Mouse (Mus musculus) E14TG2a.4 (cell line): ENCODE measurements around the gene Ctns.

Experiments
- CTCF ChIP-seq: conservative IDR thresholded peaks from 2 replicates; pipeline ENCODE4 v1.5.1; 2014; ENCODE audit warnings: low read length
- NANOG ChIP-seq: IDR thresholded peaks from 2 replicates; pipeline ENCODE4 v1.6.1; 2014; ENCODE audit warnings: borderline replicate concordance, low read length, mixed read lengths
- POU5F1 ChIP-seq: IDR thresholded peaks from 2 replicates; pipeline ENCODE4 v1.6.1; 2014; ENCODE audit warnings: low read length, borderline replicate concordance

GRCm38 (mm10) chr11:73162284-73162683, 36.6 kb downstream of the Ctns start:
- TF ChIP-seq CTCF = no peak
- TF ChIP-seq NANOG = no peak
- no peak for TF ChIP-seq POU5F1
